Mouse (Mus musculus): ENCODE data around the gene Ranbp3l.

- no peak for TF ChIP-seq USF1 (IDR thresholded peaks at IDR 0.05; ENCODE audit: low read depth)
- TF ChIP-seq TCF12 (IDR thresholded peaks at IDR 0.05; ENCODE audit: insufficient read depth, poor library complexity, severe bottlenecking): no peak
- no peak for TF ChIP-seq POLR2A (IDR thresholded peaks at IDR 0.05; ENCODE audit: insufficient read length, low read depth)
Measured at GRCm38 (mm10) chr15:8968229-8968595, 463 bp downstream of the Ranbp3l start.

Data from myocyte (in vitro differentiated cells).